Mouse (Mus musculus) brain, embryonic 14.5 days (tissue): ENCODE measurements at regions not wholly inside any gene's neighbourhood (a gene's known extent, or its start where the extent isn't known, plus 50 kb on each side); places are given as distances from the start of the nearest gene placed in this dataset.

Experiments used
- CTCF ChIP-seq: fragments of 200-500 bp; IDR thresholded peaks from 2 replicates; pipeline ENCODE4 v1.5.1; 2012; ENCODE audit warnings: inconsistent platforms, mild to moderate bottlenecking, moderate library complexity, borderline replicate concordance; ENCODE audit not compliant: insufficient read depth, insufficient read length; ENCODE audit errors: extremely low read depth
- POLR2A ChIP-seq: fragments of 200-500 bp; IDR thresholded peaks from 2 replicates; pipeline ENCODE4 v1.6.1; 2012; ENCODE audit warnings: mild to moderate bottlenecking, inconsistent platforms, borderline replicate concordance; ENCODE audit not compliant: poor library complexity, insufficient read depth, insufficient read length, severe bottlenecking; ENCODE audit errors: extremely low read depth

- TF ChIP-seq CTCF (no peak), POLR2A (no peak)
These were observed 280.7 kb upstream of the Gm21293 start for GRCm38 (mm10) chr10:103862120-103862519.
